Mouse (Mus musculus): ENCODE data around the gene Pard3.
A peak's percentile ranks its signal among the peaks of the same experiment; 100 is the strongest.

The Pard3 gene

GRCm38 (mm10) chr8:127498997-127499719, 435.5 kb downstream of the Pard3 start:
- DNase-seq (ENCODE audit: low read depth, low spot score) = no peak

- DNase-seq (ENCODE audit: low read depth, low spot score) = no peak
Observed at GRCm38 (mm10) chr8:127499720-127500114, 436.0 kb downstream of the Pard3 start.

- DNase-seq (ENCODE audit: low read depth, low spot score) = no peak
Observed at GRCm38 (mm10) chr8:127500206-127500605, 436.5 kb downstream of the Pard3 start.

- no peak for DNase-seq (ENCODE audit: low read depth, low spot score)
Observed at GRCm38 (mm10) chr8:127501756-127502155, 438.1 kb downstream of the Pard3 start.

GRCm38 (mm10) chr8:127505286-127505685, 441.6 kb downstream of the Pard3 start:
- DNase-seq (ENCODE audit: low read depth, low spot score) = no peak

- DNase-seq (ENCODE audit: low read depth, low spot score) = no peak
Observed at GRCm38 (mm10) chr8:127506336-127506735, 442.6 kb downstream of the Pard3 start.

GRCm38 (mm10) chr8:127511341-127511740, 447.6 kb downstream of the Pard3 start:
- no peak for DNase-seq (ENCODE audit: low read depth, low spot score)

- no peak for DNase-seq (ENCODE audit: low read depth, low spot score)
Observed at GRCm38 (mm10) chr8:127512001-127512573, 448.4 kb downstream of the Pard3 start.

GRCm38 (mm10) chr8:127512580-127512979, 448.9 kb downstream of the Pard3 start:
- no peak for DNase-seq (ENCODE audit: low read depth, low spot score)

GRCm38 (mm10) chr8:127514810-127515735, 451.4 kb downstream of the Pard3 start:
- no peak for DNase-seq (ENCODE audit: low read depth, low spot score)

GRCm38 (mm10) chr8:127516043-127516442, 452.4 kb downstream of the Pard3 start:
- no peak for DNase-seq (ENCODE audit: low read depth, low spot score)

GRCm38 (mm10) chr8:127525673-127526072, 462.0 kb downstream of the Pard3 start:
- no peak for DNase-seq (ENCODE audit: low read depth, low spot score)

- DNase-seq (ENCODE audit: low read depth, low spot score) = no peak
Observed at GRCm38 (mm10) chr8:127528315-127528714, 464.6 kb downstream of the Pard3 start.

GRCm38 (mm10) chr8:127529746-127530145, 466.1 kb downstream of the Pard3 start:
- no peak for DNase-seq (ENCODE audit: low read depth, low spot score)

- DNase-seq (ENCODE audit: low read depth, low spot score) = no peak
Observed at GRCm38 (mm10) chr8:127531866-127532265, 468.2 kb downstream of the Pard3 start.

GRCm38 (mm10) chr8:127534789-127535188, 471.1 kb downstream of the Pard3 start:
- DNase-seq (ENCODE audit: low read depth, low spot score) = no peak

GRCm38 (mm10) chr8:127535192-127535845, 471.6 kb downstream of the Pard3 start:
- DNase-seq (ENCODE audit: low read depth, low spot score) = no peak

GRCm38 (mm10) chr8:127535846-127536220, 472.1 kb downstream of the Pard3 start:
- DNase-seq (ENCODE audit: low read depth, low spot score) = no peak

GRCm38 (mm10) chr8:127539803-127540202, 476.1 kb downstream of the Pard3 start:
- DNase-seq (ENCODE audit: low read depth, low spot score) = no peak

- DNase-seq (ENCODE audit: low read depth, low spot score) = no peak
Observed at GRCm38 (mm10) chr8:127540273-127540672, 476.6 kb downstream of the Pard3 start.

GRCm38 (mm10) chr8:127542162-127542561, 478.5 kb downstream of the Pard3 start:
- peak; percentile 53 for DNase-seq (ENCODE audit: low read depth, low spot score)

- no peak for DNase-seq (ENCODE audit: low read depth, low spot score)
Observed at GRCm38 (mm10) chr8:127543676-127544075, 480.0 kb downstream of the Pard3 start.

Data from WW6 (cell line).